Mouse (Mus musculus) kidney, embryonic 15.5 days (tissue): Measurements from ENCODE around the gene Szrd1. TPM values are rescaled to one million over a fixed set of nuclear protein-coding genes. Genes with fewer than 3 reads are reported as not detected.

Experiments used
- ATAC-seq: fragments of 200-750 bp; cut with Nextera tagmentation; replicated peaks from 2 replicates; pipeline ENCODE4 v1.8.0; 2017; ENCODE audit warnings: moderate TSS enrichment; ENCODE audit not compliant: low FRiP score
- H3K27ac ChIP-seq: fragments of 300-500 bp; sonication (generic); 2 replicates; pipeline ENCODE4 v1.5.1; 2015; ENCODE audit warnings: mild to moderate bottlenecking, inconsistent platforms
- H3K27me3 ChIP-seq: fragments of 300-500 bp; sonication (generic); 2 replicates; pipeline ENCODE4 v1.6.1; 2015; ENCODE audit warnings: inconsistent platforms
- H3K36me3 ChIP-seq: fragments of 300-500 bp; sonication (generic); 2 replicates; pipeline ENCODE4 v1.6.1; 2015; ENCODE audit warnings: inconsistent platforms
- H3K4me1 ChIP-seq: fragments of 300-500 bp; sonication (generic); 2 replicates; pipeline ENCODE4 v1.6.1; 2015; ENCODE audit warnings: inconsistent platforms
- H3K4me2 ChIP-seq: fragments of 300-500 bp; sonication (generic); 2 replicates; pipeline ENCODE4 v1.6.1; 2015; ENCODE audit warnings: moderate library complexity, mild to moderate bottlenecking, inconsistent platforms
- H3K4me3 ChIP-seq: fragments of 300-500 bp; sonication (generic); replicated peaks from 2 replicates; pipeline ENCODE4 v1.5.1; 2015; ENCODE audit warnings: mild to moderate bottlenecking, inconsistent platforms
- H3K9ac ChIP-seq: fragments of 300-500 bp; sonication (generic); 2 replicates; pipeline ENCODE4 v1.6.1; 2015; ENCODE audit warnings: mild to moderate bottlenecking, inconsistent platforms
- H3K9me3 ChIP-seq: fragments of 300-500 bp; sonication (generic); replicated peaks from 2 replicates; pipeline ENCODE4 v1.6.1; 2016; ENCODE audit warnings: inconsistent platforms
- WGBS: fragments of 180-500 bp; shearing (Covaris S2); methylation state at CpG from one replicate; pipeline ENCODE4 v1.1.7; 2015; ENCODE audit warnings: mixed read lengths; 5-methylcytosine and 5-hydroxymethylcytosine counted together
- polyA plus RNA-seq: library from polyadenylated mRNA; unstranded; fragments of >200 nt; fragmentation: Nextera tagmentation; extraction: Ambion mirVana; gene quantifications from 2 replicates; pipeline ENCODE4 v1.2.1, GENCODE M21; 2015

Gene Szrd1
- polyA plus RNA-seq, 1 experiment from 2014 or later: 49.6 TPM

- ATAC-seq: no peak
- Histone ChIP-seq H3K36me3 (peaks cover 20% of the 10 kb centered on the region), H3K27ac (no peak overlapping the region), H3K9me3 (0 out of 2 replicates have a peak, but pooled peaks cover 5% of the 10 kb centered on the region), H3K4me1 (peaks cover 15% of the 10 kb centered on the region; the same call in 1 of the 2 replicates), H3K9ac (no peak overlapping the region), H3K27me3 (no peaks in the 10 kb centered on the region), H3K4me2 (no peak overlapping the region), H3K4me3 (no peak overlapping the region)
- 74% methylated on average over 16 of the region's 16 CpGs for WGBS
Observed at GRCm38 (mm10) chr4:141106526-141107183, 32.9 kb downstream of the Szrd1 start.

- no peak overlapping the region for H3K4me3 ChIP-seq
- no peak for ATAC-seq
- WGBS: 66% methylated on average over 6 of the region's 6 CpGs
Observed at GRCm38 (mm10) chr4:141101855-141102254, 37.7 kb downstream of the Szrd1 start.

GRCm38 (mm10) chr4:141101291-141101690 is 38.3 kb downstream of the Szrd1 start:
- Histone ChIP-seq H3K27ac (no peak overlapping the region), H3K4me3 (no peak overlapping the region), H3K4me1 (peaks cover 9% of the 10 kb centered on the region), H3K27me3 (no peaks in the 10 kb centered on the region), H3K4me2 (no peak overlapping the region), H3K36me3 (no peaks in the 10 kb centered on the region), H3K9ac (no peak overlapping the region), H3K9me3 (no peaks in the 10 kb centered on the region)
- ATAC-seq: no peak
- 92% methylated on average over 9 of the region's 9 CpGs for WGBS

More at GRCm38 (mm10) chr4:141101855-141102254, 37.7 kb downstream of the Szrd1 start:
- Histone ChIP-seq H3K9me3 (no peaks in the 10 kb centered on the region), H3K36me3 (no peaks in the 10 kb centered on the region), H3K27ac (no peak overlapping the region), H3K9ac (no peak overlapping the region), H3K4me1 (peaks cover 6% of the 10 kb centered on the region), H3K27me3 (no peaks in the 10 kb centered on the region), H3K4me2 (no peak overlapping the region)

- Histone ChIP-seq H3K9me3 (no peaks in the 10 kb centered on the region), H3K36me3 (no peaks in the 10 kb centered on the region), H3K4me1 (peaks cover 9% of the 10 kb centered on the region), H3K4me2 (no peak overlapping the region), H3K27me3 (no peaks in the 10 kb centered on the region), H3K4me3 (no peak overlapping the region), H3K9ac (no peak overlapping the region), H3K27ac (no peak overlapping the region)
- WGBS: 73% methylated on average over 5 of the region's 5 CpGs
- ATAC-seq: no peak
Observed at GRCm38 (mm10) chr4:141099956-141100355, 39.6 kb downstream of the Szrd1 start.

- H3K27me3 ChIP-seq: no peaks in the 10 kb centered on the region
- H3K4me3 ChIP-seq: no peak overlapping the region
- ATAC-seq: no peak
- H3K4me2 ChIP-seq: no peak overlapping the region
- no peaks in the 10 kb centered on the region for H3K9me3 ChIP-seq
- no peak overlapping the region for H3K27ac ChIP-seq
- H3K36me3 ChIP-seq: no peaks in the 10 kb centered on the region
- 87% methylated on average over 4 of the region's 4 CpGs for WGBS
- peaks cover 9% of the 10 kb centered on the region for H3K4me1 ChIP-seq
- no peak overlapping the region for H3K9ac ChIP-seq
Observed at GRCm38 (mm10) chr4:141098935-141099334, 40.6 kb downstream of the Szrd1 start.

GRCm38 (mm10) chr4:141096710-141097109 is 42.9 kb downstream of the Szrd1 start:
- WGBS: 17% methylated on average over 9 of the region's 9 CpGs
- Histone ChIP-seq H3K4me2 (peak overlapping the region; percentile 37), H3K27ac (no peak overlapping the region), H3K9ac (no peak overlapping the region), H3K9me3 (no peaks in the 10 kb centered on the region), H3K36me3 (no peaks in the 10 kb centered on the region), H3K4me3 (no peak overlapping the region), H3K27me3 (no peaks in the 10 kb centered on the region), H3K4me1 (peaks cover 9% of the 10 kb centered on the region)
- peak; percentile 43; the same call in 1 of the 2 replicates for ATAC-seq

GRCm38 (mm10) chr4:141095016-141095415 is 44.6 kb downstream of the Szrd1 start:
- Histone ChIP-seq H3K9ac (no peak overlapping the region), H3K4me2 (no peak overlapping the region), H3K27me3 (no peaks in the 10 kb centered on the region), H3K4me3 (no peak overlapping the region), H3K36me3 (no peaks in the 10 kb centered on the region), H3K9me3 (no peaks in the 10 kb centered on the region), H3K4me1 (peaks cover 9% of the 10 kb centered on the region), H3K27ac (no peak overlapping the region)
- ATAC-seq: no peak
- WGBS: 79% methylated on average over 10 of the region's 10 CpGs

- Histone ChIP-seq H3K4me1 (no peaks in the 10 kb centered on the region), H3K27me3 (no peaks in the 10 kb centered on the region), H3K36me3 (no peaks in the 10 kb centered on the region), H3K4me2 (no peak overlapping the region), H3K27ac (no peak overlapping the region), H3K9me3 (no peaks in the 10 kb centered on the region), H3K4me3 (no peak overlapping the region), H3K9ac (no peak overlapping the region)
- ATAC-seq: no peak
- WGBS: 47% methylated on average over 9 of the region's 9 CpGs
Observed at GRCm38 (mm10) chr4:141088714-141089113, 50.9 kb downstream of the Szrd1 start.

- Histone ChIP-seq H3K4me2 (no peak within 1 kb of the TSS), H3K4me3 (no peak within 1 kb of the TSS), H3K9ac (no peak within 1 kb of the TSS), H3K36me3 (no peaks in the 10 kb centered on the region), H3K27ac (no peak within 1 kb of the TSS), H3K9me3 (no peaks in the 10 kb centered on the region), H3K4me1 (no peaks in the 10 kb centered on the region), H3K27me3 (no peaks in the 10 kb centered on the region)
- no peak for ATAC-seq
- WGBS: 85% methylated on average over 6 of the region's 6 CpGs
Observed at GRCm38 (mm10) chr4:141088033-141088432, 51.5 kb downstream of the Szrd1 start, which contains the start of gene Spata21. TSS of gene Spata21 (plus strand) at chr4:141088333.

- no peak for ATAC-seq
- no peak overlapping the region for H3K9ac ChIP-seq
- H3K4me3 ChIP-seq: no peak overlapping the region
- H3K36me3 ChIP-seq: no peaks in the 10 kb centered on the region
- H3K4me1 ChIP-seq: no peaks in the 10 kb centered on the region
- 68% methylated on average over 10 of the region's 10 CpGs for WGBS
- no peak overlapping the region for H3K27ac ChIP-seq
- no peak overlapping the region for H3K4me2 ChIP-seq
- no peaks in the 10 kb centered on the region for H3K27me3 ChIP-seq
- H3K9me3 ChIP-seq: no peaks in the 10 kb centered on the region
Observed at GRCm38 (mm10) chr4:141086862-141087261, 52.7 kb downstream of the Szrd1 start.

GRCm38 (mm10) chr4:141078510-141079137 is 61.0 kb downstream of the Szrd1 start:
- peaks cover 16% of the 10 kb centered on the region for H3K4me1 ChIP-seq
- no peak overlapping the region for H3K27ac ChIP-seq
- WGBS: 75% methylated on average over 18 of the region's 18 CpGs
- peak overlapping the region; percentile 99 for H3K4me3 ChIP-seq
- 0 out of 2 replicates have a peak, but pooled peaks have one; percentile 19 for ATAC-seq
- no peak overlapping the region; the same call in 1 of the 2 replicates for H3K9ac ChIP-seq
- H3K36me3 ChIP-seq: peaks cover 18% of the 10 kb centered on the region
- H3K9me3 ChIP-seq: no peaks in the 10 kb centered on the region
- peak overlapping the region; percentile 84; the same call in 1 of the 2 replicates for H3K4me2 ChIP-seq
- no peaks in the 10 kb centered on the region for H3K27me3 ChIP-seq

- Histone ChIP-seq H3K27me3 (no peaks in the 10 kb centered on the region), H3K36me3 (peaks cover 25% of the 10 kb centered on the region), H3K4me2 (peak within 1 kb of the TSS; percentile 84), H3K9ac (peak within 1 kb of the TSS; percentile 73), H3K4me3 (peak within 1 kb of the TSS; percentile 99), H3K4me1 (peaks cover 16% of the 10 kb centered on the region), H3K9me3 (no peaks in the 10 kb centered on the region), H3K27ac (peak within 1 kb of the TSS; percentile 64)
- peak; percentile 89 for ATAC-seq
- WGBS: under 1% methylated on average over 67 of the region's 67 CpGs
Observed at GRCm38 (mm10) chr4:141077681-141078509, 61.7 kb downstream of the Szrd1 start, which contains the start of gene Necap2. TSS of gene Necap2 (minus strand) at chr4:141078357.
